Mouse (Mus musculus) stomach, embryonic 16.5 days (tissue): ENCODE measurements around the gene Gm28308. TPM values are rescaled to one million over a fixed set of nuclear protein-coding genes. Genes with fewer than 3 reads are reported as not detected.

Experiments
- ATAC-seq: fragments of 200-750 bp; cut with Nextera tagmentation; 2 replicates; pipeline ENCODE4 v1.8.0; 2017; ENCODE audit warnings: moderate number of reproducible peaks, moderate TSS enrichment; ENCODE audit not compliant: insufficient read depth, low FRiP score
- H3K27ac ChIP-seq: fragments of 300-500 bp; sonication (generic); 2 replicates; pipeline ENCODE4 v1.5.1; 2014; ENCODE audit warnings: low read length
- H3K27me3 ChIP-seq: fragments of 300-500 bp; sonication (generic); 2 replicates; pipeline ENCODE4 v1.6.1; 2014; ENCODE audit warnings: low read length, control low read depth, mixed read lengths; ENCODE audit not compliant: control insufficient read depth, insufficient read depth
- H3K36me3 ChIP-seq: fragments of 300-500 bp; sonication (generic); 2 replicates; pipeline ENCODE4 v1.6.1; 2014; ENCODE audit warnings: low read length; ENCODE audit not compliant: control insufficient read depth, insufficient read depth
- H3K4me1 ChIP-seq: fragments of 300-500 bp; sonication (generic); 2 replicates; pipeline ENCODE4 v1.6.1; 2014; ENCODE audit warnings: low read length, control low read depth, mixed read lengths; ENCODE audit not compliant: control insufficient read depth, insufficient read depth
- H3K4me2 ChIP-seq: fragments of 300-500 bp; sonication (generic); 2 replicates; pipeline ENCODE4 v1.6.1; 2014; ENCODE audit warnings: low read depth, low read length, mixed read lengths
- H3K4me3 ChIP-seq: fragments of 300-500 bp; sonication (generic); replicated peaks from 2 replicates; pipeline ENCODE4 v1.5.1; 2014; ENCODE audit warnings: mild to moderate bottlenecking, low read length
- H3K9ac ChIP-seq: fragments of 300-500 bp; sonication (generic); 2 replicates; pipeline ENCODE4 v1.6.1; 2014; ENCODE audit warnings: low read length
- H3K9me3 ChIP-seq: fragments of 300-500 bp; sonication (generic); replicated peaks from 2 replicates; pipeline ENCODE4 v1.6.1; 2016; ENCODE audit warnings: low read length, control low read depth; ENCODE audit not compliant: control insufficient read depth
- WGBS: fragments of 180-500 bp; shearing (Covaris S2); extraction: QIAGEN DNeasy Blood & Tissue Kit; methylation state at CpG from one replicate; pipeline ENCODE4 v1.1.7; 2014; 5-methylcytosine and 5-hydroxymethylcytosine counted together
- polyA plus RNA-seq: library from polyadenylated mRNA; unstranded; fragments of >200 nt; fragmentation: Nextera tagmentation; extraction: Ambion mirVana; gene quantifications from 2 replicates; pipeline ENCODE4 v1.2.1, GENCODE M21; 2015

Gm28308 gene
- polyA plus RNA-seq, 1 experiment from 2014 or later: not detected

DNA sequence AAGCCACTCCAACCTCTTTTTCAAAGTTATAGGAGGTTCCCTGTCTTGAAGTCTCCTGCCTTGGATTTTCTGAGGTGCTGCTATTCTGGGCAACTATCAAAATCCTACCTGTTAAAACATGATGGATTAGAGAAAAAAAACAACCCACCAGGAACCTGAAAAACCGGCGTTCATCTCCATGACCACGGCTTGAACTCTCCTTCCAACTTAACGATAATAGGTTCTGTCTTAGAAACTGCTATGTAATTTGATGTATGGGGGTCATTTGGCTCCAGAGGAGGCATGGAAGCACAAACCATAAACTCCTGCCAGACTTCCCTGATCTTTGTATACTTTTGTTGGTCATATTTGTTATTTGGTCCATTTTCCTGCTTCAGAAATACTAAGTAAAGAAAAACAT is 39.5 kb downstream of the Gm28308 start:
- ATAC-seq: no peak
- no peaks in the 10 kb centered on the region for H3K36me3 ChIP-seq
- peak overlapping the region; percentile 48 for H3K4me3 ChIP-seq
- H3K27ac ChIP-seq: peak overlapping the region; percentile 99
- H3K4me1 ChIP-seq: peaks cover 28% of the 10 kb centered on the region
- peak overlapping the region; percentile 78 for H3K9ac ChIP-seq
- peak overlapping the region; percentile 65 for H3K4me2 ChIP-seq
- no peaks in the 10 kb centered on the region for H3K9me3 ChIP-seq
- 8% methylated on average over 4 of the region's 4 CpGs for WGBS
- no peaks in the 10 kb centered on the region for H3K27me3 ChIP-seq

DNA sequence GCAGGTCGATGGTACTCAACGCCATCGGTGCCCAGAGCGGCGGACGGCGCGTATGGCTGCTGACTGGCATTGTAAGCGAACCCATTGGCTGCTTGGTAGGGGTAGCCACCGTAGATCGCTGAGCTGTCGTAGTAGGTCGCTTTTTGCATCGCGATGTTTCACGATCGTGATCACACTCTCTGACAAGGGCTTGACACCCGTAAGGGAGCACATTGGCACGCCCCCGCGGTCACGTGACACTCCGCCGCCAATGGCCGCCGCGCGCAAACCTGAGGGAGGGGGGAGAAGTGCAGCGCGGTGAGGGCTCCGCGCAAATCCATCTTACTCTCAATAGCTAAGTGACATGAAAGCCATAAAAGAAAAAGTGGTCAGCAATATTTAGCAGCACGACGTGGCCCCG is 40.6 kb downstream of the Gm28308 start:
- ATAC-seq: peak; percentile 78
- peak overlapping the region; percentile 99 for H3K27ac ChIP-seq
- H3K27me3 ChIP-seq: no peaks in the 10 kb centered on the region
- peak overlapping the region; percentile 48 for H3K4me3 ChIP-seq
- no peaks in the 10 kb centered on the region for H3K9me3 ChIP-seq
- H3K4me2 ChIP-seq: peak overlapping the region; percentile 65
- H3K4me1 ChIP-seq: peaks cover 28% of the 10 kb centered on the region
- under 1% methylated on average over 35 of the region's 35 CpGs for WGBS
- peak overlapping the region; percentile 81 for H3K9ac ChIP-seq
- H3K36me3 ChIP-seq: no peaks in the 10 kb centered on the region

DNA sequence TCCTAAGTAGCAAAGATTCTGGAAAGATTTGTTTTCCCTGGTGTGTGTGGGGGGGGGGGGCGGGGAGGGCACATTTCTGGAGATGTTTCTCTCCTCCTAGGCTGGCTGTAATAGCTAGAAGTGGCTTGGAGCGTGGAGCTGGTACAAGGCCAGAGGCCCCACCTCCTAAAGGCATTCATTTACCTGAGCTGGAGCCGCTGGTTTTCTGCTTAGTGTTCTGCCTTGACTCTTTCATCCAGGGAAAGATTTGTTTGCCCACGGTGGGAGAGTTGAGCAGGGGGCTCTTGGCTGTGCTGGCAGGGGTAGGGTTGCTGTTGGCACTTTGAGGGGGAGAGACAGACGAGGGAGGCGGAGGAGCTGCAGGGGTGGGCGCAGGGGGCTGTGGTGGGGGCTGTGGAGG is 41.2 kb downstream of the Gm28308 start:
- H3K27me3 ChIP-seq: no peaks in the 10 kb centered on the region
- peak overlapping the region; percentile 99 for H3K27ac ChIP-seq
- H3K4me1 ChIP-seq: peaks cover 28% of the 10 kb centered on the region
- H3K9me3 ChIP-seq: no peaks in the 10 kb centered on the region
- H3K4me3 ChIP-seq: peak overlapping the region; percentile 48
- H3K4me2 ChIP-seq: peak overlapping the region; percentile 65
- H3K9ac ChIP-seq: peak overlapping the region; percentile 81
- no peaks in the 10 kb centered on the region for H3K36me3 ChIP-seq
- 11% methylated on average over 7 of the region's 7 CpGs for WGBS
- ATAC-seq: no peak

DNA sequence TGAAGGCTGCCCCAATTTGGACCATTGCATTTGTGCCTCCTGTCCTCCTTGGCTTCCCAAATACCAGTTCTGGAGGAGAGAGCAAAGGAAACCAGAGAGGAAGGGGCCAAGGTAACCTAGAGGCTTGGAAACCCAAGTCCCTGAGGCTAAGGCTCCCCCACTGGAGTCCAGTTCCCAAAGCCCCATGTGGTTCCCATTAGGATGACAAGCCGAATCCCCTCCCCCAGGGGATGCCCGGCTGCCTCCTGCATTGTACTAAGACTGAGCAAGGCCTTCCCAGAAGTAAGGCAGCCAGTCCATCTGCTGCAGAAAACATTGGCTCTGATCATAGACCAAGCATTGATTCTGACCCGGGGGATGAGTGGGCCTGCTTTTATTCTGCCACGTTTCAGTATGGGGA is 41.8 kb downstream of the Gm28308 start:
- WGBS: 13% methylated on average over 4 of the region's 4 CpGs
- peak overlapping the region; percentile 99 for H3K27ac ChIP-seq
- H3K4me3 ChIP-seq: peak overlapping the region; percentile 29
- no peaks in the 10 kb centered on the region for H3K36me3 ChIP-seq
- peak overlapping the region; percentile 81 for H3K9ac ChIP-seq
- H3K4me1 ChIP-seq: peaks cover 28% of the 10 kb centered on the region
- H3K27me3 ChIP-seq: no peaks in the 10 kb centered on the region
- H3K4me2 ChIP-seq: peak overlapping the region; percentile 65
- H3K9me3 ChIP-seq: no peaks in the 10 kb centered on the region
- no peak for ATAC-seq

DNA sequence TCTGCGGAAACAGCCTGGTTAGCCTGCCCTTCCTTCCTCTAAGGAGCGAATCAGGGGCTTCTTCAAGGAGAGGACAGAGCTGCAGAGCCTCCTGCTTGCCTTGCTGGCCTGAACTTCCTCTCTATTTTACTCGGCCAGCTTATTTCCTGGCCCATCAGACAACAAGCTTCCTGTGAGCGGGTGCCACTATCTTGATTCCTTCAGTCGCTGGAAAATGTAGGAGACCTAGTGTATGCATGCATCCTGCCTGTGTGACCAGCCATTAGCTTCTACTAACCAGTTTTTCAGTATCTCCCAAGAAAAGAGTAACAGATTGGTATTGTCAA is 42.3 kb downstream of the Gm28308 start:
- Histone ChIP-seq H3K36me3 (no peaks in the 10 kb centered on the region), H3K27me3 (no peaks in the 10 kb centered on the region), H3K9me3 (no peaks in the 10 kb centered on the region), H3K27ac (peak overlapping the region; percentile 99), H3K4me2 (peak overlapping the region; percentile 65), H3K9ac (peak overlapping the region; percentile 81), H3K4me3 (peak overlapping the region; percentile 29), H3K4me1 (peaks cover 28% of the 10 kb centered on the region)
- no peak for ATAC-seq
- 26% methylated on average over 5 of the region's 5 CpGs for WGBS

DNA sequence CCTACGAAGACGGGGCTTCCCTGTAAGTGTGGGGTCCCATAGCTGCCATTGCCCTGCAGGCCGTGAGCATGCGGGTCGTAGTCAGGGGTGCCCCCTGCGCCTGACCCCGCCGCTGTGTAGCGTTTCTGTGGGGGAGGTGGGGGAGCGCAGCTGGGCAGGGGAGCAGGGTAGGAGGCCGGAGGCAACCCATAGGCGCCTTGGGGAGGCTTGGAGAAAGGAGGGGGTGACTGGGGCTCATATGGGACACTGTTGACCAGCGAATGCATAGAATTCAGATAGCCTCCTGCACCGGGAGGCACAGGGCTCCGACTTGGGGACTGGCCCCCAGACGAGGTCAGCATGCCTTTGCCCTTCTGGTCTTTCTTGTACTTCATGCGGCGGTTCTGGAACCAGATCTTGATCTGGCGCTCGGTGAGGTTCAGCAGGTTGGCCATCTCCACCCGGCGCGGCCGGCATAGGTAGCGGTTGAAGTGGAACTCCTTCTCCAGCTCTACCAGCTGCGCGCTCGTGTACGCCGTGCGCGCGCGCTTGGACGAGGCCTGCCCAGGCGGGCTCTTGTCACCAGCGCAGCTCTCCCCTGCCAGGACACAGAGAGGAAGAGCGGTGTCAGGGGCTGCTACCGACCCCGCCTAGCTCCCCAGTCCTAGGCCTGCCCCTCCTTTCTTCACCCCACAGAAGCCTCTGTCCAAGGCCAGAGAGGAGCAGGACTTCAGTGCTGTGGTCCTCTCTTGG is 42.8 kb downstream of the Gm28308 start:
- peaks cover 28% of the 10 kb centered on the region for H3K4me1 ChIP-seq

DNA sequence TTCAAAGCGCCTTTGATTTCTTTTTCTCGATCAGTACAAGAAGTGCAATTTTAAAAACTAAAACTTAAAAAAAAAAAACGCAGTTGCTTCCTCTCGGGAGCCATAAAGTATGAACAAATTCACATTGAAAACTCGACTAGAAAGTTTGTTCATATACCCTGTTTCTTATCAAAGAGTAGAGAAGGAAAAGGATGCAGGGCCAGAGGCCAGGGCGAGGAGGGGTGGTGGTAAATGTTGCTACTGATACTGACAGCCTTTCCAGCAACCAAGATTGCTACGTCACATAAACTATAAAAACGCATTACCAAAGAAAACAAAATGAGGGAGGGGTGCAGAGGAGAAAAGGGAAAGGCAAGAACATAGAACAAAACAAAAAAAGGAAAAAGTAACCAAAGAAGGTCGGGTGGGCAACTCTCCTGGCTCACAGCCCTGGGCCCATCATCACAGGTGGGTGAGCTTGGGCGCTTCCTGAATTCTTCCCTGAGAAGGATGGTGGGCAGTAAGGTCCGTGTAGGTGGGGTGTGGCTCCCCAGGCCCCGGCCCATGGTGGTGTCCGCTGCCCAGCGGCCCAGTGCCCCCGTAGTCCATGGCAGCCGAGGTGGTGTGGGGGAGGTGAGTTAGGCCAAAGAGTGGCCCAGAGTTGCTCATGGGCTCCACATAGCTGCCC is 43.5 kb downstream of the Gm28308 start:
- H3K4me3 ChIP-seq: peak overlapping the region; percentile 29
- 23% methylated on average over 16 of the region's 16 CpGs for WGBS
- ATAC-seq: no peak
- peak overlapping the region; percentile 81 for H3K9ac ChIP-seq
- peak overlapping the region; percentile 99 for H3K27ac ChIP-seq
- no peaks in the 10 kb centered on the region for H3K27me3 ChIP-seq
- H3K36me3 ChIP-seq: no peaks in the 10 kb centered on the region
- no peaks in the 10 kb centered on the region for H3K9me3 ChIP-seq
- peaks cover 28% of the 10 kb centered on the region for H3K4me1 ChIP-seq
- H3K4me2 ChIP-seq: peak overlapping the region; percentile 65

More for the DNA sequence above, 42.8 kb downstream of the Gm28308 start:
- H3K36me3 ChIP-seq: no peaks in the 10 kb centered on the region
- H3K27me3 ChIP-seq: no peaks in the 10 kb centered on the region
- 13% methylated on average over 40 of the region's 40 CpGs for WGBS
- ATAC-seq: no peak
- H3K9ac ChIP-seq: peak overlapping the region; percentile 81
- H3K4me2 ChIP-seq: peak overlapping the region; percentile 65
- no peaks in the 10 kb centered on the region for H3K9me3 ChIP-seq
- peak overlapping the region; percentile 99 for H3K27ac ChIP-seq
- peak overlapping the region; percentile 29 for H3K4me3 ChIP-seq

DNA sequence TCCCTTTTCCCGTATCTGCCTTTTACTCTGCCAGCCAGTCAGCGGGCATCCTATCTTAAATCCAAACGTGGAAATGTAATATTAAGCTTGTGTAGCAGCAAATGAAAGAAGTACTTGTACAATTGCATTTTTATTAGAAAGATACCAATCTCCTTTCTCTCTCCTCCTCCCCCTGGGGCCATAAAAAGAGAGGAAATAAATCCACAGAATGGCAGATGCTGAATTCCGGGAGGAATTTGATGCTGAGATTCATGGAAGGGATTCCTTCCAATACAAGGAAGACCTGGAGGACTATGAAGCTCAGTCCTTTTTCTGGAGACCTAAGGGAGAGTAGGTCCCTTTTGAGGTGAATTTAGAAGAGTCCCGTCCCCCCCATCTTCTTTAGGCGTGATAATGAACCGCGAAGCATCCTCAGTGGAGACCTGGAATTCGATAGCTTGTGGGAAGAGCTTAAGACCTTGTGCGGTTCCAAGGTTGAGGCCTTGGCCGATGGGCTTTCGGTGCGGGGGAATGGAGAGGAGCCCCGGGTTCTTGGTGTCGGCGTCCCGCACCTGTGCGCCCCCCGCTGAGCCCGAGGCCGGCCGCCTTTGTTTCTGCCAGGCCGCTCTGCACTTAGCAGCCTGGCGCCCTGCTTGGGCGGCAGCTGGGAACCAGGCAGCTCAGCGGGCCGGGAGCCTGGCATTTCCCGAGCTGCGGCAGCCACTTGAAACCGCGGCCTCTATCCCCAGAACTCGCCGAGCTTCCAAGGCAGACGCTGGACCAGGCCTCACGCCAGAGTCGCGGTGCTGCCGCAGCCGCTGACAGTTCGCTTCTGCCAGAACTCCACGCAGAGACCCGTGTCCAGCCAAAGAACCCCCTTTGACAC is 44.7 kb downstream of the Gm28308 start:
- no peak for ATAC-seq
- Histone ChIP-seq H3K4me3 (peak overlapping the region; percentile 61), H3K4me1 (peaks cover 28% of the 10 kb centered on the region), H3K27me3 (no peaks in the 10 kb centered on the region), H3K27ac (peak overlapping the region; percentile 94), H3K4me2 (peak overlapping the region; percentile 65), H3K9ac (peak overlapping the region; percentile 81), H3K36me3 (no peaks in the 10 kb centered on the region), H3K9me3 (no peaks in the 10 kb centered on the region)
- 13% methylated on average over 42 of the region's 42 CpGs for WGBS
